Mouse (Mus musculus) limb, embryonic 14.5 days (tissue): ENCODE measurements around the gene Mindy4. TPM values are rescaled to one million over a fixed set of nuclear protein-coding genes. Genes with fewer than 3 reads are reported as not detected.
A peak's percentile ranks its signal among the peaks of the same experiment; 100 is the strongest.

Source experiments
- ATAC-seq: fragments of 200-750 bp; cut with Nextera tagmentation; 2 replicates; pipeline ENCODE4 v1.8.0; 2017; ENCODE audit warnings: low read depth, moderate number of reproducible peaks, moderate TSS enrichment; ENCODE audit not compliant: low FRiP score
- DNase-seq: peaks from one replicate; pipeline ENCODE4 v3.0.0-alpha.2; 2015; ENCODE audit warnings: low spot score
- H3K27ac ChIP-seq: fragments of 300-500 bp; sonication (generic); replicated peaks from 2 replicates; pipeline ENCODE4 v1.5.1; 2014; ENCODE audit warnings: low read depth, mild to moderate bottlenecking, low read length, moderate library complexity, mixed read lengths
- H3K27me3 ChIP-seq: fragments of 300-500 bp; sonication (generic); 2 replicates; pipeline ENCODE4 v1.6.1; 2014; ENCODE audit warnings: low read length, mixed read lengths; ENCODE audit not compliant: control insufficient read depth, insufficient read depth
- H3K36me3 ChIP-seq: fragments of 300-500 bp; sonication (generic); 2 replicates; pipeline ENCODE4 v1.6.1; 2014; ENCODE audit warnings: mild to moderate bottlenecking, low read length, moderate library complexity, mixed read lengths; ENCODE audit not compliant: control insufficient read depth, insufficient read depth
- H3K4me1 ChIP-seq: fragments of 300-500 bp; sonication (generic); 2 replicates; pipeline ENCODE4 v1.6.1; 2014; ENCODE audit warnings: antibody characterized with exemption, low read length, mixed read lengths; ENCODE audit not compliant: control insufficient read depth, insufficient read depth
- H3K4me2 ChIP-seq: fragments of 300-500 bp; sonication (generic); replicated peaks from 2 replicates; pipeline ENCODE4 v1.6.1; 2014; ENCODE audit warnings: low read depth, mild to moderate bottlenecking, low read length, moderate library complexity; ENCODE audit not compliant: severe bottlenecking
- H3K4me3 ChIP-seq: fragments of 300-500 bp; sonication (generic); replicated peaks from 2 replicates; pipeline ENCODE4 v1.5.1; 2014; ENCODE audit warnings: low read length
- H3K9ac ChIP-seq: fragments of 300-500 bp; sonication (generic); 2 replicates; pipeline ENCODE4 v1.6.1; 2014; ENCODE audit warnings: mild to moderate bottlenecking, low read depth, low read length, moderate library complexity; ENCODE audit not compliant: severe bottlenecking
- H3K9me3 ChIP-seq: fragments of 300-500 bp; sonication (generic); 2 replicates; pipeline ENCODE4 v1.6.1; 2016; ENCODE audit warnings: low read length; ENCODE audit not compliant: control insufficient read depth
- POLR2A ChIP-seq: fragments of 200-500 bp; IDR thresholded peaks from 2 replicates; pipeline ENCODE4 v1.8.0; 2012; ENCODE audit warnings: inconsistent platforms, mild to moderate bottlenecking, moderate library complexity, borderline replicate concordance; ENCODE audit not compliant: insufficient read depth, insufficient read length; ENCODE audit errors: extremely low read depth
- WGBS: fragments of 180-500 bp; shearing (Covaris S2); extraction: QIAGEN DNeasy Blood & Tissue Kit; methylation state at CpG from one replicate; pipeline ENCODE4 v1.1.7; 2014; 5-methylcytosine and 5-hydroxymethylcytosine counted together
- polyA plus RNA-seq, 2 experiments: library from polyadenylated mRNA; depleted of rRNA in 1 of 2; stranded (reverse) in 1 of 2; unstranded in 1 of 2; fragments of >200 nt; fragmentation: Nextera tagmentation in 1 of 2; extraction: Ambion mirVana in 1 of 2; gene quantifications; 2 replicates each; pipeline versions ENCODE4 v1.2.1 to v1.2.3; 2012 to 2014

Mindy4 gene
- polyA plus RNA-seq, 2 experiments, result 13.2 to 14.9 TPM

DNA sequence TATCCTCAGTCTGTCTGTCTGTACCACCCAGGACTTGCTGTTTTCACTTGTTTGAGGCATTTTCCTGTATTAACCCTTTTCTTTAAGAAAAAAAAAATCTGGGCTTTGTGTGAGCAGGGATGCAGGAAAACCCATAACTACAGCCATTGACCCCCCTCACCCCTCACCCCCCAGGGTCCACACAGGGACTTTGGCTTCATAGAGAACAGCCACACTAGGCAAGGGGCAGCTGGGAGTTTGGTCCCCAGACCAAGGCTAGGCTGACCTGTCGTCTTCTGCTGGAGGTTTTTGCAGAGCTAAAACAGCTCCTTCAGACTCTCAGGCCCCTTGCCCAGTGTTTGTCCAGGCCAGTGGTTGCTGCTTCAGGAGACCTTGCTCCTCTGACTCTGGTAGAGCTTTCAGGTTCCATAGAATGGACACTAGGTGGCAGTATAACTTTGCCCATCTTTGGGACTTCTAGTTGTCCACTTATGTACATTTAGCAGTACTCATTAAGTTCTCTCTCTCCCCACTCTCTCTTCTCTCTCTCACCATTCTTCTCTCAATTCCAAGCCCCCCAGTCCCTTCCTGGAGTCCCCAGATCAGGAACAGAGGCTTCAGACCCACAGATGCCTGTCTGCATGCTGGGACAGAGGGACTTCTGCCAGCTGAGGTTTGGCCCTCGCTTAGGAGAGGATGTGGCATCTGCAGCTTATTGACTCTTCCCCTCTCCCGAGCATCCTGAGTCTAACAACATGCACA, 29.5 kb downstream of the Mindy4 start:
- Histone ChIP-seq H3K27me3 (no peaks in the 10 kb centered on the region), H3K4me2 (no peak overlapping the region), H3K27ac (no peak overlapping the region), H3K9ac (no peak overlapping the region), H3K4me1 (no peaks in the 10 kb centered on the region), H3K36me3 (peaks cover 27% of the 10 kb centered on the region), H3K4me3 (no peak overlapping the region), H3K9me3 (no peaks in the 10 kb centered on the region)
- no peak for TF ChIP-seq POLR2A
- 55% methylated on average over 3 of the region's 3 CpGs for WGBS
- ATAC-seq (peak; percentile 79), DNase-seq (peak; percentile 97)

DNA sequence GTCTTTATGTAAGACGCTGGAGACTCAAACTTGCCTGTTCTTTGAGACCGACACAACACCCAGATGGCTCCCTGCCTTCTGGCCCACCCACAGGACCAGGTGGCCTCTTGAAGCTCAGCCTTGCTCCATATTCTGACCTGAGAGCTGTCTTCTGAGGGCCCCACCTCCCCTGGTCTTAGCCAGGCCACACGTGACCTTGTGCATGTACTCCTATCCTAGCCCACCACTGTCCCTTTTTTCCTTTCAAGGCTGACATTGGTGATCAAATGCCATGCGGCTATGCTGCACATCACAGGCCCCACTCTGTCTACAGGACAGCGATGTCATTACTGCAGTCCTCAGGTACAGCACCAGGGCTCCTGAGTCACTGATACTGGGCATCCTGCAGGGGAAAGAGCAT, 30.1 kb downstream of the Mindy4 start:
- no peak overlapping the region for H3K27ac ChIP-seq
- H3K4me3 ChIP-seq, result no peak overlapping the region
- H3K27me3 ChIP-seq, result no peaks in the 10 kb centered on the region
- no peaks in the 10 kb centered on the region for H3K9me3 ChIP-seq
- no peak for TF ChIP-seq POLR2A
- ATAC-seq (no peak), DNase-seq (no peak)
- H3K4me1 ChIP-seq, result no peaks in the 10 kb centered on the region
- 96% methylated on average over 5 of the region's 5 CpGs for WGBS
- H3K4me2 ChIP-seq, result no peak overlapping the region
- no peak overlapping the region for H3K9ac ChIP-seq
- H3K36me3 ChIP-seq, result peaks cover 32% of the 10 kb centered on the region

DNA sequence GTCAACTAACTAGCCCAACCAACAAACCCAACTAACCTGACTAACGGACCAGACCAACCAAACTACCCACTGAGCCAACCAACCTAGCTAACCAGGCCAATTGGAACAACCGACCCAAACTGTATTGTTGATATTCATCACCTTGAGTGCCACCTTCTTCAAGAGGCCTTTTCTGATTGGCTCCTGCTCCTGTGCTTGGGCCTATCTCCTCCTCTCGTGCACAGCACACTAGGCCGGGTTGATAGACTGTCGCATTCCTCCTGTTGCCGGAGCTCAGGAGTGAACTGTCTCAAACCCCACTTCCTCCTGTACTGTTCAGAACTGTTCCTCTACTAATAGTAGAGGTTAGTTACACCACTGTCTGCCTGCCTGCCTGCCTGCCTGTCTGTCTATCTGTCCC, 31.5 kb downstream of the Mindy4 start:
- no peaks in the 10 kb centered on the region for H3K9me3 ChIP-seq
- H3K9ac ChIP-seq, result no peak overlapping the region
- 85% methylated on average over 6 of the region's 6 CpGs for WGBS

DNA sequence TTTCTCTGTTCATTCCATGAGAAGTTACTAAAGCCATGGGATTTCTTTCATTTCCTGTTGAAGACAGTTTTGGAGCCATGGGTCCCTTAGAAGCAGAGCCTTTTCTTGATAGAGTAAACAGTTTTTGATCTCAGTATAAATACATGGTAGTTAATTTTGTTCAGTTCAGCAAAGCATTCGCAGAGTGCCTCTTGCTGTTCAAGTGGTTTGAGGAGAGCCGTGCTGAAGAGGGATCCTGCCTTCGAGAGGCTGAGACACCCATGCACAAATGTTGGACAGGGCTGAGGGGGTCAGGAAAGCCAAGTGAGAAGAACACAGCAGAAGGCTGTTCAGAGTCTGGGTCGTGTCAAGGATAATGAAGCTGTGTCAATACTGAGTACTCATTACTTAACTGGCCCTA, 32.5 kb downstream of the Mindy4 start:
- DNase-seq (no peak), ATAC-seq (no peak)
- WGBS, result 83% methylated on average over 4 of the region's 4 CpGs
- Histone ChIP-seq H3K27ac (no peak overlapping the region), H3K9me3 (no peaks in the 10 kb centered on the region), H3K9ac (no peak overlapping the region), H3K4me1 (no peaks in the 10 kb centered on the region), H3K4me2 (no peak overlapping the region), H3K4me3 (no peak overlapping the region), H3K36me3 (peaks cover 34% of the 10 kb centered on the region), H3K27me3 (no peaks in the 10 kb centered on the region)
- no peak for TF ChIP-seq POLR2A

More for the DNA sequence above, 31.5 kb downstream of the Mindy4 start:
- DNase-seq (no peak), ATAC-seq (no peak)
- Histone ChIP-seq H3K36me3 (peaks cover 38% of the 10 kb centered on the region), H3K4me2 (no peak overlapping the region), H3K27ac (no peak overlapping the region), H3K4me3 (no peak overlapping the region), H3K4me1 (no peaks in the 10 kb centered on the region), H3K27me3 (no peaks in the 10 kb centered on the region)
- TF ChIP-seq POLR2A, result no peak

DNA sequence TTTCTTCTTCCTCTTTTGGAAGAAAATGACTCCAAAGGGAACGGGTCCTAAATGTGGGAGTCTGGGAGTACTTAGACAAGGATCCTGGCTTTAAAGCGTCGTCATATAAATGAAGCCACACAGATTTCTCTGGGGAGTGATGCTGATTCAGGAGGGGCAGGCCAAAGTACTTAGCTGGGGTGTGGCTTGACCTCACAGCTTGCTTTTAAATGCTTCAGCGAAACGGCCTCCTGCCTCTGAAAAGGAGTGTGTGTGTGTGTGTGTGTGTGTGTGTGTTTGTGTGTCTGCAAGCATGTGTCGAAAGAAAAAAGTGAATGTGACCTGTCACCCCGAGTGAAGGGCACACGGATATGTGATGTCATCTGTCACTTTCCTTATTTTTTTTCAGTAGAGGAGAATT, 36.7 kb downstream of the Mindy4 start:
- Histone ChIP-seq H3K4me2 (no peak overlapping the region), H3K4me3 (no peak overlapping the region), H3K36me3 (peaks cover 20% of the 10 kb centered on the region), H3K9ac (no peak overlapping the region), H3K27ac (no peak overlapping the region), H3K4me1 (peaks cover 4% of the 10 kb centered on the region; the same call in 1 of the 2 replicates), H3K27me3 (no peaks in the 10 kb centered on the region), H3K9me3 (no peaks in the 10 kb centered on the region)
- ATAC-seq, result no peak
- DNase-seq, result no peak
- WGBS, result 57% methylated on average over 8 of the region's 8 CpGs
- no peak for TF ChIP-seq POLR2A
